Mouse (Mus musculus): ENCODE measurements around the gene Uroc1. TPM values are rescaled to one million over a fixed set of nuclear protein-coding genes. Genes with fewer than 3 reads are reported as not detected.
A peak's percentile ranks its signal among the peaks of the same experiment; 100 is the strongest.

The Uroc1 gene
- polyA plus RNA-seq, 1 experiment: not detected

GRCm38 (mm10) chr6:90358142-90358541, 25.1 kb downstream of the Uroc1 start:
- Histone ChIP-seq H3K4me3 (ENCODE audit: control insufficient read depth, low read depth, low read length) (no peak overlapping the region), H3K27ac (ENCODE audit: control insufficient read depth, insufficient read depth, low read depth, low read length) (no peak overlapping the region), H3K4me1 (ENCODE audit: control insufficient read depth, insufficient read depth, low read length) (peaks cover 2% of the 10 kb centered on the region), H3K27me3 (ENCODE audit: control insufficient read depth, insufficient read depth, low read length) (no peaks in the 10 kb centered on the region), H3K36me3 (ENCODE audit: control insufficient read depth, insufficient read depth, low read length) (no peaks in the 10 kb centered on the region)
- TF ChIP-seq POLR2A (IDR thresholded peaks at IDR 0.05; ENCODE audit: control insufficient read depth, low read depth, low read length): no peak
- no peak for TF ChIP-seq CTCF (IDR thresholded peaks at IDR 0.05; ENCODE audit: control insufficient read depth, insufficient read depth, insufficient replicate concordance, low read depth, low read length)

GRCm38 (mm10) chr6:90359445-90359844, 26.4 kb downstream of the Uroc1 start:
- no peaks in the 10 kb centered on the region for H3K36me3 ChIP-seq (ENCODE audit: control insufficient read depth, insufficient read depth, low read length)
- no peak overlapping the region for H3K4me3 ChIP-seq (ENCODE audit: control insufficient read depth, low read depth, low read length)
- H3K27ac ChIP-seq (ENCODE audit: control insufficient read depth, insufficient read depth, low read depth, low read length): no peak overlapping the region
- H3K27me3 ChIP-seq (ENCODE audit: control insufficient read depth, insufficient read depth, low read length): no peaks in the 10 kb centered on the region
- TF ChIP-seq POLR2A (IDR thresholded peaks at IDR 0.05; ENCODE audit: control insufficient read depth, low read depth, low read length) (no peak), CTCF (IDR thresholded peaks at IDR 0.05; ENCODE audit: control insufficient read depth, insufficient read depth, insufficient replicate concordance, low read depth, low read length) (no peak)
- peaks cover 2% of the 10 kb centered on the region for H3K4me1 ChIP-seq (ENCODE audit: control insufficient read depth, insufficient read depth, low read length)

GRCm38 (mm10) chr6:90360024-90360781, 27.1 kb downstream of the Uroc1 start:
- no peak overlapping the region for H3K4me3 ChIP-seq (ENCODE audit: control insufficient read depth, low read depth, low read length)
- peak overlapping the region; percentile 26 for H3K27ac ChIP-seq (ENCODE audit: control insufficient read depth, insufficient read depth, low read depth, low read length)
- TF ChIP-seq CTCF (IDR thresholded peaks at IDR 0.05; ENCODE audit: control insufficient read depth, insufficient read depth, insufficient replicate concordance, low read depth, low read length): no peak
- no peak for TF ChIP-seq POLR2A (IDR thresholded peaks at IDR 0.05; ENCODE audit: control insufficient read depth, low read depth, low read length)

DNA sequence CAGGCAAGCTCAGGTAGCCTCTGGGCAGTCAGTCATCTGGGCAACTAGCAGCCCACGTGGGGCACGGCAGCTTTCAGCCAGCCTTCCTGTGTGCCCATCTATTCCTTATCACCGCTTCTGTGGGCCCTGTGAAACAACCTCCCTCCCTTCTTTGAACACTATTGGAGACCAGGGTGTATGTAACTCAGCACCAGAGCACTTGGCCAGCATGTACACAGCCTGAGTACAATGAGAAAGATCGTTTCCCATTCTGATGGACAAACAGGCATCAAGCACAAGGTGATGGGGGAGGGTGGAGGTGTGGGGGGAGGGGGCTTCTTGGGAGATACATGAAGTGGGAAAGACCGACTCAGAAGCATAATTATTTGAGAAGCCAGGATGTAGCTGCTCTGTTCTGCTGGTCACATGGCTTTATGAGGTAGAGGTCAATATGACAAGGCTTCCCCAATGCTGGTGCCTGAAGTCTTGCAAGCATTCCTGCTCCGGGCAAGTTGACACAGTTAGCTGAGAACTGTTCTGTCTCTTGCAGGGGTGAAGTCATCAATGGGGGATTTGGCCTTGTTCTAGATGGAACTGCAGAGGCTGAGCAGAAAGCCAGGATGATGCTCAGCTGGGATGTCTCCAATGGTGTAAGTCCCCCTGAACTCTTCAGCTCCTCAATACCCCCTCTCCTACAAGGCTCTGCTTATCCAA, 28.0 kb downstream of the Uroc1 start:
- Histone ChIP-seq H3K4me1 (ENCODE audit: control insufficient read depth, insufficient read depth, low read length) (peaks cover 2% of the 10 kb centered on the region), H3K36me3 (ENCODE audit: control insufficient read depth, insufficient read depth, low read length) (no peaks in the 10 kb centered on the region), H3K27ac (ENCODE audit: control insufficient read depth, insufficient read depth, low read depth, low read length) (no peak overlapping the region), H3K27me3 (ENCODE audit: control insufficient read depth, insufficient read depth, low read length) (no peaks in the 10 kb centered on the region), H3K4me3 (ENCODE audit: control insufficient read depth, low read depth, low read length) (no peak overlapping the region)
- TF ChIP-seq CTCF (IDR thresholded peaks at IDR 0.05; ENCODE audit: control insufficient read depth, insufficient read depth, insufficient replicate concordance, low read depth, low read length) (no peak), POLR2A (IDR thresholded peaks at IDR 0.05; ENCODE audit: control insufficient read depth, low read depth, low read length) (no peak)

More at GRCm38 (mm10) chr6:90360024-90360781, 27.1 kb downstream of the Uroc1 start:
- H3K4me1 ChIP-seq (ENCODE audit: control insufficient read depth, insufficient read depth, low read length): peaks cover 2% of the 10 kb centered on the region
- H3K36me3 ChIP-seq (ENCODE audit: control insufficient read depth, insufficient read depth, low read length): no peaks in the 10 kb centered on the region
- no peaks in the 10 kb centered on the region for H3K27me3 ChIP-seq (ENCODE audit: control insufficient read depth, insufficient read depth, low read length)

- peak overlapping the region; percentile 61; the same call in 1 of the 2 replicates for H3K27ac ChIP-seq (ENCODE audit: control insufficient read depth, insufficient read depth, low read depth, low read length)
- peaks cover 2% of the 10 kb centered on the region for H3K4me1 ChIP-seq (ENCODE audit: control insufficient read depth, insufficient read depth, low read length)
- TF ChIP-seq POLR2A (IDR thresholded peaks at IDR 0.05; ENCODE audit: control insufficient read depth, low read depth, low read length) (no peak), CTCF (IDR thresholded peaks at IDR 0.05; ENCODE audit: control insufficient read depth, insufficient read depth, insufficient replicate concordance, low read depth, low read length) (no peak)
- H3K27me3 ChIP-seq (ENCODE audit: control insufficient read depth, insufficient read depth, low read length): no peaks in the 10 kb centered on the region
- peak overlapping the region; percentile 60; the same call in 1 of the 2 replicates for H3K4me3 ChIP-seq (ENCODE audit: control insufficient read depth, low read depth, low read length)
- H3K36me3 ChIP-seq (ENCODE audit: control insufficient read depth, insufficient read depth, low read length): no peaks in the 10 kb centered on the region
Measured at GRCm38 (mm10) chr6:90363301-90363700, 30.2 kb downstream of the Uroc1 start.

DNA sequence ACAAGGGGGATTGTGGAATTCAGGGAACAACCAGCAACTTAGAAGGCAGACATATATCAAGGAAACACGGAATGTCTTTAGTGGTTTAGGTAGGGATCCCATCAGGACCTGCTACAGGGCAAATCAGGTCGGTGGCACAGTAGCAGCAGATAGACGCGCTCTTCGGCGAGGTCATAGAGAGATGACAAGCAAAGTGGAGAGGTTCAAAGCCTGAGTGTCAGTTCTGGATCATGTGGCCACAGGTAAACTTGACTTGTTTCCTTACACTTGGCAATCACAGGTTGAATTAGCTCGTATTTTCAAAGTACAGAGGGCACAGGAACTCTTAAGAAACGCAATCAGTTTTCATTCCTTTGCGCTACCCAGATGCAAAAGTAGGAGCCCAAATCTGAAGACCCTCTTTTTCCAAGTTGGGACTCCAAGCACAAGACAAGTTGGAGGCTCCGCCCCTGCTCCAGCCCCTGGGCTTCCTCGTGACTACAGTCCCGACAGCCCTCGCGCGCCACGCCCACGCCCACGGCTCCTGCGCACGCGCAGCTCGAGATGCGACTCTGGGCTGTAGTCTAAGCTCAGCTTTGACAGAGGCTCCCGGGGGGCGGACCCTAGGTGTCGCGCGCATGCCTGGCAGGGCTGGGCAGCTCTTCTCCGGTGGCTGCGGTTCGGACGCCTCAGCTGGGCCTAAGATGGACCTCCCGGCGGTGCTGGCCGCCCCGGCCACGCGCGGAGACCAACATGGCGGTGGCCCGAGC, 36.1 kb downstream of the Uroc1 start, which contains the start of gene Zxdc:
Zxdc (plus strand) TSS at position 517 of the 749 bp plus-strand sequence.
- H3K4me3 ChIP-seq (ENCODE audit: control insufficient read depth, low read depth, low read length): peak within 1 kb of the TSS; percentile 86
- H3K27ac ChIP-seq (ENCODE audit: control insufficient read depth, insufficient read depth, low read depth, low read length): peak within 1 kb of the TSS; percentile 60
- peaks cover 13% of the 10 kb centered on the region for H3K4me1 ChIP-seq (ENCODE audit: control insufficient read depth, insufficient read depth, low read length)
- no peak for TF ChIP-seq CTCF (IDR thresholded peaks at IDR 0.05; ENCODE audit: control insufficient read depth, insufficient read depth, insufficient replicate concordance, low read depth, low read length)
- TF ChIP-seq POLR2A (IDR thresholded peaks at IDR 0.05; ENCODE audit: control insufficient read depth, low read depth, low read length): peak; percentile 78
- H3K36me3 ChIP-seq (ENCODE audit: control insufficient read depth, insufficient read depth, low read length): peaks cover 2% of the 10 kb centered on the region; the same call in 1 of the 2 replicates
- H3K27me3 ChIP-seq (ENCODE audit: control insufficient read depth, insufficient read depth, low read length): no peaks in the 10 kb centered on the region

All from testis, adult 2 months (tissue).